ENCODE assay signal across 20 mouse cellular contexts in the genomic region with DNA sequence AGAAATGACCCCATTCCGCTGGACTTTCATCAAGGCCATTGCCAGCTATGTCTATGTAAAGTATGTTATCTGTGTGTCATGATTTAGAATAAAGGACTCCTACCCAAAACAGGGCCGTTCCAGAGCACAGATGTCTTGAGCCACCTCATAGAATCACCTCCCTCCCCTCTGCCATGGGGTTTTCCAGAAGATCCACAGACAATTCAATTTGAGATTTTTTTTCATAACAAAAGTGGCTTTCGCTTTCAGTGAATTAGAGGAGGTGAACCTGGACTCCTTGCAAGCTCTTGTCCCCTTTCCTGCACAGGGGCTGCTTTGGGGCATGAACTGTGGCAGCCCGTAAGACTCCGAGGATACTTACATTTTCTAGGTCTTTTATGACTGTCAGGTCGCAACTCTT.
DNase-seq lines count a peak whose midpoint lies in the region; ATAC-seq and TF ChIP-seq lines count a peak whose summit lies in the region.
"Had no signal": no experiment of that assay in that cellular context is flagged by ENCODE, and none has a peak within 500 bp of the region (broad histone marks: within the 10 kb centered on the region; RNA-seq: fewer than 3 reads in every experiment).

No protein-coding gene starts in this region.

- dilution Hi-C loops in CH12.LX (cut with MboI; ENCODE audit: extremely low pct_ligation_motif_present, extremely low pct_unique_long_range_greater_than_20kb, low sequenced_read_pairs): no loop called here

- peaks cover 25% of the 10 kb centered on the region for H3K4me1 ChIP-seq in liver, adult 2 months (ENCODE audit: control insufficient read depth, insufficient read depth, low read length)
- H3K4me1 ChIP-seq in liver, embryonic 12.5 days: no peaks in the 10 kb centered on the region; the same call in 1 of the 2 replicates
- peaks cover 22% of the 10 kb centered on the region for H3K4me1 ChIP-seq in lung, embryonic 16.5 days (replicated peaks; ENCODE audit: control insufficient read depth, insufficient read depth, low read length)
- H3K4me1 ChIP-seq in CH12.LX (ENCODE audit: control insufficient read depth in 1 of 2, insufficient read depth in 2 of 2): peaks cover 25 to 91% of the 10 kb centered on the region in 2 experiments
- H3K4me1 ChIP-seq in liver, embryonic 16.5 days (ENCODE audit: control insufficient read depth, low read depth, low read length): no peaks in the 10 kb centered on the region; the same call in 1 of the 2 replicates
- no peaks in the 10 kb centered on the region for H3K4me1 ChIP-seq in midbrain, embryonic 11.5 days (ENCODE audit: control insufficient read depth, insufficient read depth, low read length)
- H3K4me1 ChIP-seq: embryonic facial prominence, embryonic 13.5 days; forebrain, embryonic 15.5 days; hindbrain, embryonic 13.5 days had no signal

- TF ChIP-seq POLR2A in liver, adult 2 months (IDR thresholded peaks at IDR 0.05; ENCODE audit: extremely low read depth, insufficient read depth, low read length): no peak
- no peak for TF ChIP-seq POLR2A in CH12.LX (IDR thresholded peaks at IDR 0.05; ENCODE audit: low read depth, low read length)

- peaks cover 8% of the 10 kb centered on the region; the same call in 1 of the 2 replicates for H3K79me2 ChIP-seq in liver, adult 2 months (ENCODE audit: control insufficient read depth, insufficient read depth, low read length)
- peaks cover 12% of the 10 kb centered on the region for H3K79me2 ChIP-seq in CH12.LX (replicated peaks; ENCODE audit: control insufficient read depth, extremely low read depth, insufficient read depth, poor library complexity, severe bottlenecking)

- no peak for TF ChIP-seq CTCF in liver, adult 2 months (IDR thresholded peaks at IDR 0.05; ENCODE audit: low read depth, low read length)
- no peak for TF ChIP-seq CTCF in CH12.LX (conservative IDR thresholded peaks at IDR 0.05 in 1 of 2, IDR thresholded peaks at IDR 0.05 in 1 of 2; ENCODE audit: low read depth in 2 of 2, low read length in 2 of 2)

- no peak for ATAC-seq in liver, embryonic 12.5 days
- ATAC-seq in lung, embryonic 16.5 days (ENCODE audit: low read depth): no peak
- ATAC-seq in liver, embryonic 16.5 days (ENCODE audit: low read depth): no peak
- no peak for ATAC-seq in midbrain, embryonic 11.5 days (ENCODE audit: low FRiP score)
- ATAC-seq: activated CD4-positive, CD25-positive, alpha-beta regulatory T cell, adult 4 months; forebrain, embryonic 15.5 days; hindbrain, postnatal 0 days; Patski had no signal

- H3K27me3 ChIP-seq in liver, adult 2 months (ENCODE audit: control insufficient read depth, insufficient read depth, low read length): no peaks in the 10 kb centered on the region
- H3K27me3 ChIP-seq in liver, embryonic 12.5 days (replicated peaks): no peaks in the 10 kb centered on the region
- no peaks in the 10 kb centered on the region for H3K27me3 ChIP-seq in lung, embryonic 16.5 days (ENCODE audit: control insufficient read depth, insufficient read depth, low read depth, low read length)
- no peaks in the 10 kb centered on the region for H3K27me3 ChIP-seq in CH12.LX (replicated peaks)
- H3K27me3 ChIP-seq in liver, embryonic 16.5 days (ENCODE audit: control insufficient read depth, insufficient read depth, low read depth, low read length): no peaks in the 10 kb centered on the region
- no peaks in the 10 kb centered on the region for H3K27me3 ChIP-seq in midbrain, embryonic 11.5 days (ENCODE audit: control insufficient read depth, insufficient read depth, low read length)
- H3K27me3 ChIP-seq: embryonic facial prominence, embryonic 13.5 days; forebrain, embryonic 15.5 days; hindbrain, embryonic 13.5 days; Patski had no signal

- in situ Hi-C loops in CH12.LX (cut with MboI; ENCODE audit: low pct_ligation_motif_present, low pct_unique_long_range_greater_than_20kb, low sequenced_read_pairs): no loop called here

- H3K4me2 ChIP-seq in liver, embryonic 12.5 days: no peak overlapping the region
- H3K4me2 ChIP-seq in lung, embryonic 16.5 days (ENCODE audit: low read depth, low read length): no peak overlapping the region
- H3K4me2 ChIP-seq in CH12.LX (ENCODE audit: insufficient read depth, low read depth, poor library complexity, severe bottlenecking): peak overlapping the region; percentile 94
- H3K4me2 ChIP-seq in liver, embryonic 16.5 days (ENCODE audit: low read depth, low read length): no peak overlapping the region
- no peak overlapping the region for H3K4me2 ChIP-seq in midbrain, embryonic 11.5 days
- H3K4me2 ChIP-seq: embryonic facial prominence, embryonic 13.5 days; forebrain, embryonic 15.5 days; heart, embryonic 15.5 days; hindbrain, embryonic 13.5 days had no signal

- no peak for DNase-seq in liver, adult 2 months (ENCODE audit: extremely low read depth, low read depth, low spot score)
- DNase-seq in lung, postnatal 36 days: no peak
- no peak for DNase-seq in CH12.LX (ENCODE audit: extremely low read depth)
- DNase-seq in embryo, embryonic 9.5 days (ENCODE audit: extremely low spot score): no peak
- no peak for DNase-seq in midbrain, embryonic 11.5 days (ENCODE audit: low spot score, missing footprints)
- DNase-seq: adrenal gland, postnatal 14 days; cerebellum, adult 11-12 months; cerebellum, adult 9-10 months; cerebellum, postnatal 25 days; heart, postnatal 14 days had no signal

- 66% methylated on average over 6 of the region's 6 CpGs for WGBS in liver, adult 2 months
- 74% methylated on average over 6 of the region's 6 CpGs for WGBS in liver, embryonic 12.5 days (ENCODE audit: insufficient replicate concordance)
- 83% methylated on average over 6 of the region's 6 CpGs for WGBS in lung, embryonic 16.5 days
- 66% methylated on average over 6 of the region's 6 CpGs for WGBS in liver, embryonic 16.5 days (ENCODE audit: insufficient replicate concordance)
- 82% methylated on average over 6 of the region's 6 CpGs for WGBS in midbrain, embryonic 11.5 days

- peak; percentile 90 for TF ChIP-seq EP300 in CH12.LX (IDR thresholded peaks at IDR 0.05; ENCODE audit: low read length)

- H3K4me3 ChIP-seq in liver, adult 2 months (ENCODE audit: insufficient read depth, low read depth, low read length): no peak overlapping the region
- H3K4me3 ChIP-seq in liver, embryonic 12.5 days: no peak overlapping the region
- no peak overlapping the region for H3K4me3 ChIP-seq in lung, embryonic 16.5 days (ENCODE audit: low read length)
- H3K4me3 ChIP-seq in CH12.LX (replicated peaks in 1 of 3; ENCODE audit: low read depth in 2 of 3, low read length in 2 of 3, poor library complexity in 1 of 3): no peak overlapping the region
- no peak overlapping the region for H3K4me3 ChIP-seq in liver, embryonic 16.5 days (ENCODE audit: low read depth, low read length)
- H3K4me3 ChIP-seq in midbrain, embryonic 11.5 days (ENCODE audit: low read depth, low read length): no peak overlapping the region
- H3K4me3 ChIP-seq: embryonic facial prominence, embryonic 13.5 days; forebrain, embryonic 15.5 days; heart, embryonic 15.5 days; hindbrain, embryonic 13.5 days had no signal

- peak overlapping the region; percentile 5; the same call in 1 of the 2 replicates for H3K27ac ChIP-seq in liver, adult 2 months (replicated peaks; ENCODE audit: insufficient read depth, low read depth, low read length)
- no peak overlapping the region for H3K27ac ChIP-seq in liver, embryonic 12.5 days
- peak overlapping the region; percentile 89; the same call in 1 of the 2 replicates for H3K27ac ChIP-seq in lung, embryonic 16.5 days (ENCODE audit: low read length)
- peak overlapping the region; percentile 79 for H3K27ac ChIP-seq in CH12.LX (ENCODE audit: insufficient read depth, low read depth)
- H3K27ac ChIP-seq in liver, embryonic 16.5 days (ENCODE audit: low read length): peak overlapping the region; percentile 70
- H3K27ac ChIP-seq in midbrain, embryonic 11.5 days (ENCODE audit: low read depth, low read length): no peak overlapping the region
- H3K27ac ChIP-seq: embryonic facial prominence, embryonic 13.5 days; forebrain, embryonic 15.5 days; heart, embryonic 15.5 days; hindbrain, embryonic 13.5 days; hindbrain, postnatal 0 days had no signal

- H3K36me3 ChIP-seq in liver, adult 2 months (ENCODE audit: control insufficient read depth, insufficient read depth, low read length): no peaks in the 10 kb centered on the region
- no peaks in the 10 kb centered on the region for H3K36me3 ChIP-seq in liver, embryonic 12.5 days
- no peaks in the 10 kb centered on the region for H3K36me3 ChIP-seq in lung, embryonic 16.5 days (ENCODE audit: control insufficient read depth, insufficient read depth, low read length)
- peaks cover 0 to 32% of the 10 kb centered on the region in 2 experiments for H3K36me3 ChIP-seq in CH12.LX (replicated peaks in 1 of 2; ENCODE audit: control insufficient read depth in 1 of 2, insufficient read depth in 1 of 2, low read length in 1 of 2)
- no peaks in the 10 kb centered on the region for H3K36me3 ChIP-seq in liver, embryonic 16.5 days (ENCODE audit: control insufficient read depth, insufficient read depth)
- H3K36me3 ChIP-seq in midbrain, embryonic 11.5 days (ENCODE audit: control insufficient read depth, insufficient read depth, low read length): no peaks in the 10 kb centered on the region
- H3K36me3 ChIP-seq: forebrain, embryonic 15.5 days; heart, embryonic 15.5 days had no signal

- TF ChIP-seq RAD21 in CH12.LX (IDR thresholded peaks at IDR 0.05; ENCODE audit: low read depth, low read length): no peak; the same call in 1 of the 2 replicates

- H3K9ac ChIP-seq in liver, adult 2 months (ENCODE audit: low read depth, low read length): no peak overlapping the region
- H3K9ac ChIP-seq in liver, embryonic 12.5 days: no peak overlapping the region
- H3K9ac ChIP-seq in lung, embryonic 16.5 days (ENCODE audit: low read length): no peak overlapping the region
- H3K9ac ChIP-seq in CH12.LX (ENCODE audit: insufficient read depth, low read depth): peak overlapping the region; percentile 76
- H3K9ac ChIP-seq in liver, embryonic 16.5 days (ENCODE audit: low read depth, low read length): no peak overlapping the region
- no peak overlapping the region for H3K9ac ChIP-seq in midbrain, embryonic 11.5 days (ENCODE audit: low read length)
- H3K9ac ChIP-seq: embryonic facial prominence, embryonic 13.5 days; forebrain, embryonic 15.5 days; heart, embryonic 15.5 days; hindbrain, embryonic 13.5 days had no signal

- H3K9me3 ChIP-seq in liver, embryonic 12.5 days (replicated peaks): no peaks in the 10 kb centered on the region
- H3K9me3 ChIP-seq in lung, embryonic 16.5 days (ENCODE audit: control insufficient read depth, low read length): no peaks in the 10 kb centered on the region
- peaks cover 8% of the 10 kb centered on the region for H3K9me3 ChIP-seq in CH12.LX (replicated peaks; ENCODE audit: low read length)
- H3K9me3 ChIP-seq in liver, embryonic 16.5 days (replicated peaks; ENCODE audit: control insufficient read depth, low read length): no peaks in the 10 kb centered on the region
- no peaks in the 10 kb centered on the region for H3K9me3 ChIP-seq in midbrain, embryonic 11.5 days (ENCODE audit: control insufficient read depth, low read length)
- H3K9me3 ChIP-seq: embryonic facial prominence, embryonic 13.5 days; forebrain, embryonic 15.5 days; heart, embryonic 15.5 days; hindbrain, embryonic 13.5 days had no signal

TF ChIP-seq in CH12.LX, 34 proteins besides CTCF, POLR2A, EP300 and RAD21 (continues in another document):
- no peak for TF ChIP-seq NRF1 (IDR thresholded peaks at IDR 0.05; ENCODE audit: low read depth, low read length)
- no peak for TF ChIP-seq MAX (IDR thresholded peaks at IDR 0.05; ENCODE audit: low read length)
- TF ChIP-seq E2F4 (IDR thresholded peaks at IDR 0.05; ENCODE audit: insufficient replicate concordance, low read depth, low read length): no peak

Comparison
In these comparisons a context has a peak if more than half of its experiments do, and no peak if none do; other contexts are left out.
1. H3K27ac ChIP-seq: peak in liver, adult 2 months (single experiment), lung, embryonic 16.5 days (single experiment), CH12.LX (single experiment) and liver, embryonic 16.5 days (single experiment); none in liver, embryonic 12.5 days (single experiment) and midbrain, embryonic 11.5 days (single experiment).